Mouse (Mus musculus) lung, adult 2 months (tissue): ENCODE data around the gene Ginm1. TPM values are rescaled to one million over a fixed set of nuclear protein-coding genes. Genes with fewer than 3 reads are reported as not detected.

Experiments
- DNase-seq: peaks from one replicate; pipeline ENCODE4 v3.0.0; 2022
- H3K4me1 ChIP-seq: fragments of 200-500 bp; 2 replicates; pipeline ENCODE4 v1.6.1; 2011; ENCODE audit warnings: low read length; ENCODE audit not compliant: control insufficient read depth, insufficient read depth
- H3K4me3 ChIP-seq: fragments of 200-500 bp; replicated peaks from 2 replicates; pipeline ENCODE3; 2011; ENCODE audit warnings: low read depth, mild to moderate bottlenecking, control low read depth, low read length; ENCODE audit errors: extremely low read depth
- CTCF ChIP-seq: fragments of 200-500 bp; IDR thresholded peaks from 2 replicates; pipeline ENCODE4 v1.5.1; 2011; ENCODE audit warnings: mild to moderate bottlenecking, low read length, control low read depth; ENCODE audit not compliant: insufficient read depth
- POLR2A ChIP-seq: fragments of 200-500 bp; IDR thresholded peaks from 2 replicates; pipeline ENCODE4 v1.6.1; 2011; ENCODE audit warnings: low read depth, mild to moderate bottlenecking, control low read depth, low read length, borderline replicate concordance; ENCODE audit errors: extremely low read depth
- WGBS: fragments of 180-500 bp; shearing (Covaris S2); methylation state at CpG from one replicate; pipeline ENCODE4 v1.1.7; 2018; 5-methylcytosine and 5-hydroxymethylcytosine counted together
- polyA plus RNA-seq: library from polyadenylated mRNA; depleted of rRNA; stranded (reverse); fragments of >200 nt; gene quantifications from 2 replicates; pipeline ENCODE4 v1.2.3, GENCODE M21; 2012; rRNA removed

The Ginm1 gene
- 34.4 and 36.7 TPM in 2 replicates for polyA plus RNA-seq

DNA sequence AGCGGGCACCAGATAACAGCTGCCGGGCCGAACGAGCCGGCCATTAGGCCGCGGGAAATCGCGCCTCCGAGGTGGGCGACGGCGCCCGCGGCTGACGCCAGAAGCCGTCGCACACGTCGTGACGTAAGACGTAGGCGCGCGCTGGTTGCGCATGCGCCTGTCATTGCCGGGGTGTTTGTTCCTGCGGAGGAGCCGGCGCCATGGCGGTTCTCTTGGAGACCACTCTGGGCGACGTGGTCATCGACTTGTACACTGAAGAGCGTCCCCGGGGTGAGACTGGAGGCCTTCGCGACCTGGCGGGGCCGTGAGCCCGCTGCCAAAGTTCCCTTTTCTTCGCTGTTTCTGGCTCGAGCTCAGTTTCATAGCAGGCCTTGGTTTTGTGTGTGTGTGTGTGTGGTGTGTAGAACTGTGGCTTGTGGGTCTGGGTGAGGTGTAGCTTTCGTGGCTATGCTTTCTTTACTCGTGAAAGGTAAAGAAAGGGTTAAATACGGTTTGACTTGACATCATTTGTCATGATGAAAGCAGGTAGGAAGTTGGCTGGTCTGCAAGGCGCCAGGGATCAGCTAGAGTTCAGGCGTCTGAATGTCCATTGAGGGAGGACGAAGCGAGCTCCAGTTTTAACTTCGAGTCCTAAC is at the start of gene Ginm1, which contains the start of gene Ppil4:
Gene Ginm1, minus strand, starts transcription at position 74 of the 635 bp plus-strand sequence.
Gene Ppil4, plus strand, starts transcription at position 141 of the 635 bp plus-strand sequence.
- peaks cover 8% of the 10 kb centered on the region for H3K4me1 ChIP-seq
- TF ChIP-seq CTCF (no peak), POLR2A (peak; percentile 93)
- DNase-seq = peak; percentile 89
- under 1% methylated on average over 52 of the region's 52 CpGs for WGBS
- peak within 1 kb of the TSS; percentile 91 for H3K4me3 ChIP-seq

DNA sequence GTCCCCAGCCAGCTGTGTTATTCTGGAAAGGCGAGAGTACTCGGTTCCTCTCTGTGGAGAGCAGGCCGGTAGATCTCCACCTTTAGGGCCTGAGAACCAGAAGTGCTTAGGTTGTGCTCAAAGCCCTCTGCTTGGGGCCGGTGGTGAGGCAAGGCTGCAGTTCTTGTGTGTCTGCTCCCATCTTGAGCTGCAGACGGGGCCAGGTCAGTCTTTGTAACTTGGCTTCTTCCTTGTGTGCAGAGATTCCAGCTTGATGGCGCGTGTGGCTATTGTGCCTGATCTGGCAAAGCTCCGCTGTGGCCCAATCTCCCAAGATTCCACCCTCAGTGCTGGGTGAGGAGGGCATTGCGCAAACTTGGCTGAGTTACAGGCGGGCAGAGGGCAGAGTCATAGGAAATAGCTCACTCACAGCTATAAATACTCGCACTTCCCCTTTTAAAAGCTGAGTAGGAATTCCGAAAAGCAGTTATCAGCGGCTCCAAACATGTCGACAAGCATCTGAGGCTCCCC is 49.0 kb upstream of the Ginm1 start:
- 13% methylated on average over 14 of the region's 14 CpGs for WGBS

DNA sequence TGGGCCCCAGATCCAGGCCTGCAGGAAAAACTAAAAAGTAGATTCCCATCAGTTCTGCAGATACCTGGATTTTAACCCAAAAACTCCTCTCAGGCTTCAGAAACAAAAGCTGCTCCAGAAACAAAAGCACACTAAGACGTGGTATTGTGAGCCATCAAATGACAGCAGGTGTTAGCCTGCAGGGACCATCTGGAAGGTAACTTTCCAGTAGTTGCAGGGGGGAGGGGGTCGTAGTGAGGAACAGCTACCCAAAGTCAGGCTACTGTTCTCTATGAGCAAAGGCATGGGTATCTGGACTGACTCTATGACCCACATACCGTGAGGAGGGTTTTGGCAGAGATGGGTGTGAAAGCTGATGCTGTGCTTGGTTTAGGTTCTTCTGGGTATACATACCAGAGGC is 48.2 kb upstream of the Ginm1 start:
- 73% methylated on average over 3 of the region's 3 CpGs for WGBS
- Histone ChIP-seq H3K4me1 (peaks cover 7% of the 10 kb centered on the region), H3K4me3 (no peak overlapping the region)
- TF ChIP-seq POLR2A (no peak), CTCF (no peak)
- DNase-seq = no peak

More for the DNA sequence above, 49.0 kb upstream of the Ginm1 start:
- no peak overlapping the region for H3K4me3 ChIP-seq
- TF ChIP-seq CTCF (no peak), POLR2A (no peak)
- peaks cover 7% of the 10 kb centered on the region for H3K4me1 ChIP-seq
- peak; percentile 77 for DNase-seq

DNA sequence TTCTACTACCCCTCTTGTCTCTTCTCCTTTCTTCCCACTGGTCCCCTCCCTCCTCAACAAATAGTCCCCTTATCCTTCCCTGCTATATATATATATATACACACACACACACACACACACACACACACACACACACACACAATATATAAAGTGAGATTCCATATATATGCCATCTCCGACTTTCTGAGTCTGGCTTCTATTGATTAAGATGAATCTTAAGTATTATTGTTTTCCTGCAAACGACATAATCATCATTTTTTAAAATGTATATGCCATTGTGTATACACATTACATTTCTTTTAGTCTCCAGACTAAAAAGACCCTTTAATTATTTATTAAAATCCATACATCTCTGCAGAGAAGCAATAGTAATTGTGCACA is 47.7 kb upstream of the Ginm1 start:
- peaks cover 7% of the 10 kb centered on the region for H3K4me1 ChIP-seq
- TF ChIP-seq POLR2A = no peak
- no peak for TF ChIP-seq CTCF
- H3K4me3 ChIP-seq = no peak overlapping the region
- 87% methylated on average over 2 of the region's 2 CpGs for WGBS
- DNase-seq = no peak

DNA sequence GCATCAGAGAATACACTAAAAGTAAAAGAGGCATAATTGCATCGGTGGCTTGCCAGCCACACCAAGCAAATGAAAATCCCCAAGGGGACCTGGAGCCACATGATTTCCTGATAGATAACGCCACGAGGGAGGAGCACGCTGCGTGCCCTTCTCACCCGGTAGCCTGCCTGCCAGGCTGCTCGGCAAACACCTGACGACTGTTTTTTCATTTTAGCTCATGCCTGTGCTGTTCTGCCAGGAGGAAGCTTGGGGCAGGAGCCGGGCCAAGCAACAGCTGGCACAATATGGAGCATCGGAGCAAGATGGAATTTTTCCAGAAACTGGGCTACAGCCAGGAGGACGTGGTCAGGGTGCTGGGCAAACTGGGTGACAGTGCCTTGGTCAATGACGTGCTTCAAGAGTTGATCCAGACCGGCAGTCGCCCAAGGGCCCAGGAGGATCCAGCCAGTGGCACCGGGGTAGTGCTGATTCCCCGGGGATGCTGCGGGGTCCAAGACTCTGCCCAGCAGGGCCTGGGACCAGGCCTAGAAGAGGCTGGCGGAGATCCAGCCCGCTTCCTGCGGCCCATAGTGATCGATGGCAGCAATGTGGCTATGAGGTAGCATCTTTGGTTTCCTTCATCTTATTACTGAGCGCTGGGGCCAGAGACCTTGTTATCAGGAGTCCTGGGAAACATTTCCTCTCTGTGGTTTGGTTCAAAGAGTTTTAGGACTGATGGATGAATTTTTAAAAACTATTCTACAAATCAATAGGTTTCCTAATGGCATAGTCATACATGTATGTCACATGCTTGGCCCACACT is 47.1 kb upstream of the Ginm1 start:
- Histone ChIP-seq H3K4me1 (peaks cover 7% of the 10 kb centered on the region), H3K4me3 (no peak overlapping the region)
- TF ChIP-seq CTCF (no peak), POLR2A (no peak)
- 56% methylated on average over 22 of the region's 22 CpGs for WGBS
- no peak for DNase-seq

DNA sequence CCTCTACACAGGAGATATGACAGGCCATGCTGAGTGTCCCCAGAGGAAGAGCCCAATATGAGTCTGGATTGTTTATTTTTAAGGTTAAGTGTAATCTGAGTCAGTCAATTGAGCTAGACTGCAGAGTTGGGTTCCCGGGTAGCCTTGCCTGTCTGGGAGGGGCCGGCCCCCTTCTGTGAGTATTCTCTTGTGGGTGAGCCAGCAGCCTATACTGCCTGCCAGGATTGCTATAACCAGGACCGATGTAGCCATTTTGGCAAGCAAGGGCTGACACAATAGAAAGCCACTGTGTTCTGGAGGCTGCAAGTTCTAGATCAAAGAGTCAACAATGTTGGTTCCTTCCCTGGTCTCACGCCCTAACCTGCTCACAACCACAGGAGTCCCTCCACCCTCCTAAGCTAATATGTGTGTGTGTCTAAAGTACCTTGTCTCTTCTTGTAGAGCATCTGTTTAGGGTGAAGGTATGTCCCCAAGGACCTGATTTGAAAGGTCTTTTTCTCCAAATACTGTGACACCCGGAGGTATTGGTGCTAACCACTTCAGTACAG is 46.3 kb upstream of the Ginm1 start:
- 58% methylated on average over 5 of the region's 5 CpGs for WGBS
- no peak for DNase-seq
- no peak overlapping the region for H3K4me3 ChIP-seq
- peaks cover 7% of the 10 kb centered on the region for H3K4me1 ChIP-seq
- TF ChIP-seq POLR2A = no peak
- TF ChIP-seq CTCF = no peak

DNA sequence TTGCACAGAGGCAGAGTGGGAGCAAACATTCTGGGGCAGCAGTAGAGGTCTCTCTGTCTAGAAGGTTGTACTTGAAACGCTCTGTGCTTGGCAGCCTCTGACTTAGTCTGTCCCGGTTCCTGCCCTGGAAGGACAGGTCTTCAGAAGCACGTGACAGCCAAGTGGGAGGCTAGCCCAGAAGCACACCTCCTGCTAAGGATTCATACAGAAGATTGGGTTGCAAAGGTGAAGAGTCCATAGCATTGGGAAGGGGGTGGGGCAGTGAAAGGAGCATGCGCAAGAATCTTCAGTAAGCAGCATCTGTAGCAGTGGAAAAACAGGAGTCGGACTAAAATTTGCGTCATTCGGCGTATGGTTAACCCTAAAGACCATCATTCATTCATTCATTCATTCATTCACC is 45.4 kb upstream of the Ginm1 start:
- no peak for DNase-seq
- Histone ChIP-seq H3K4me3 (no peak overlapping the region), H3K4me1 (peaks cover 7% of the 10 kb centered on the region)
- TF ChIP-seq POLR2A (no peak), CTCF (no peak)
- 77% methylated on average over 8 of the region's 8 CpGs for WGBS

DNA sequence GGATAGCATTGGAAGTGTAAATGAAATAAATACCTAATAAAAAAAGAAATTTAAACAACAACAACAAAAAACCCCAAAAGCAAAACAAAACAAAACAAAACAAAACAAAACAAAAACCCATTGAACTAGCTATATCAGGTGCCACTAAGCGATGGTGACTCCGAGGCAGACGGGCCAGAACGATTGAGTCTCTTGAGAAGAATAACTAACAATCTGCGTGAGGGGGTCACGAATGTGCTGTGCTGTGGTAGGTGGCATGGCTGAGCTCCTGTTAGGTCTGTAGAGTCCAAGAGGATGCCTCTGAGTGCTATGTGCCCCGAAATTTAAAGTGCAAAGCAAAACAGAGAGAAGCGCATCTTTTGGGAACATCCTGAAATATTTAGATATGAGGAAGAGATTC is 44.8 kb upstream of the Ginm1 start:
- peaks cover 7% of the 10 kb centered on the region for H3K4me1 ChIP-seq
- DNase-seq = no peak
- TF ChIP-seq CTCF (no peak), POLR2A (no peak)
- 89% methylated on average over 8 of the region's 8 CpGs for WGBS
- no peak overlapping the region for H3K4me3 ChIP-seq

DNA sequence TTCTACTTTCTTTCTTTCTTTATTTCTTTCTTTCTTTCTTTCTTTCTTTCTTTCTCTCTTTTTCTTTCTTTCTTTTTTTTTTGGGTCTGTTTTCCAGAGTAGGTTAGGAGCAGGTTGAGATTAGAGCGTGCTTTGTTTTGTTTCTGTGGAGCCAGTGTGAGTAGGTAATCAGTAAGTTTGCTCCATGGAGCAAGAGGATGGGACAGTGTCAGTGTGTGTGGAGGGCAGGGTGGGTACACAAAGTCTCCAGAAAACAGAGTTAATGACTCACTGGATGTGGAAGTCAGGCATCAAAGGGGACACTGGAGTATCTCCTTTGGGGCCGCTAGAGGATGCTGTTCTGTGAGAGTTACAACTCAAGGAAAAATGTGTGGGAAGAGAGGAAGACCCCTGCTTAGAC is 44.3 kb upstream of the Ginm1 start:
- peaks cover 9% of the 10 kb centered on the region for H3K4me1 ChIP-seq
- no peak overlapping the region for H3K4me3 ChIP-seq
- WGBS = 81% methylated on average over 2 of the region's 2 CpGs
- no peak for TF ChIP-seq POLR2A
- DNase-seq = no peak

DNA sequence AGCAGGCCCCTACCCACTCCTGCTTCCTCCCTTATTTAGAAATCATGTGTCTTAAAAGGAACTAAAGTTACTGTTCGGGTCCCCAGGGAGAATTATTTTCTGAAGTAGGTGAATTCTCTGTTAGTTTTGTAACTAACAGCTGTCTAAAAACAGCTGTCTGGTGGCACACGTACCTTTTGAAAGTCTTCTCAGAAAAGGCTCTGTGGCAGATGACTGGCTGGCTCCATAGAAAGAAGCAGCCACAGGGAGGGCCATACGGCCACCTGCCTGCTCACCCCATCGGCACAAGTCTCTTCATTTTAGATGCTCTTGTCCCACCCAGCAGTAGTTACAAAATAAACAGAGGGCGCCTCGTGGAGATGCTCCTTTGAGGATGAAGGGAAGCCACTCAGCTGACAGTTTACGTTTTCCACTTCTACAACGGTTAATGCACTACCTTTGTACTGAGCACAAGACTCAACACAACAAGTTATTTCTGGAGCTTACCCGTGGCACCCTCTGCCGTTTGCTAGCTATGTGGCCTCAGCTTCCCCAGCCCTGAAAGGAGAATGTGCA is 42.1 kb upstream of the Ginm1 start:
- TF ChIP-seq CTCF (no peak), POLR2A (no peak)
- no peak overlapping the region for H3K4me3 ChIP-seq
- no peak for DNase-seq
- H3K4me1 ChIP-seq = 0 out of 2 replicates have a peak, but pooled peaks cover 4% of the 10 kb centered on the region
- 49% methylated on average over 10 of the region's 10 CpGs for WGBS
